Mouse (Mus musculus): ENCODE data around the gene Pde4d.

Pde4d gene

DNA sequence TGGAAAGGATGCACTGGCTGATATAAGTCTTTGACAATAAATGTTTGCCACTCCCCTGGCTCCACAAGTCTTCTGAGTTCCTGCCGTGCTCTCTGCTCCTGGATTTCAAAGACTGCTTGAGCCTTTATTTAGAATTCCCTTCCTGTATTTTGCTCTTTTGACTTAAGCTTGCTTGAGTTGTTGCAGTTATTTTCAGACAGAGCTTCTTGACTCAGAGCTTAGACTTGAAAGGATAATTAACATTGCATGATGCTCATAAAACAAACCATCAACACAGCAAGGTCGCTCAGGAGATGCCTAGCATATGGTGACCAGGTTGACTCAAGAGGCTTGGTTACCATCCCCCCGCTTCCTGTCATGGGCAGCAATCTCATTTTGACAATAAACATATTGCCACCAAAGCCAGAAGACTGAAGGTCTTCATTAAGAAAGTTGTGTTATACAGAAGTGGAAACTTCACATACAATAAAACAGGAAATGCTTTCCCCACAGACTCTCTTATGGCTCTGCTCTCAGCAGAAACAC, 1544.6 kb downstream of the Pde4d start:
- no peak for DNase-seq (ENCODE audit: low read depth, low spot score)

DNA sequence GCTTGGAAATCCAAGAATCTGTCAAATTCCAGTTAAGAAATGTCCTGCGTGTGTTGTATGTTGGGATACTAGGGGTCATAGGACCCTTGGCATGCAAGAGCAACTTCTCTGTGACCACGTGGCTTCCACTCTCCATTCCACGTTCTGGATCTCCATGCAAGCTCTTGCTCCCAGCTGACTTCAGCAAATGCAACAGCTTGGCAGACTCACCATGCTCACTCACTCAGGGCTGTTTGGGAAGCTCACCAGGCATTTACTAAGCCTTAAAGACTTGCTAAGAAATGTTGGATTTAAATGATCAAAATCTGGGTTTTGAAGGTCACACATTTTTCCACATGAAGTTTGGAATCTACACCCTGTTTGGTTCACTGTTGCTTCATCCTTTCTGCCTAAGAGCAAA, 1552.3 kb downstream of the Pde4d start:
- DNase-seq (ENCODE audit: low read depth, low spot score), result no peak
